Mouse (Mus musculus) stomach, postnatal 0 days (tissue): ENCODE measurements around the gene Arhgef10l. TPM values are rescaled to one million over a fixed set of nuclear protein-coding genes. Genes with fewer than 3 reads are reported as not detected.

Source experiments
- ATAC-seq: fragments of 200-750 bp; cut with Nextera tagmentation; 2 replicates; pipeline ENCODE4 v1.8.0; 2017; ENCODE audit not compliant: low FRiP score, low TSS enrichment
- DNase-seq: peaks from one replicate; pipeline ENCODE4 v3.0.0-alpha.2; 2016; ENCODE audit warnings: low spot score
- H3K27ac ChIP-seq: fragments of 300-500 bp; sonication (generic); replicated peaks from 2 replicates; pipeline ENCODE4 v1.5.1; 2014; ENCODE audit warnings: mild to moderate bottlenecking, control low read depth
- H3K27me3 ChIP-seq: fragments of 300-500 bp; sonication (generic); 2 replicates; pipeline ENCODE4 v1.6.1; 2014; ENCODE audit warnings: low read length; ENCODE audit not compliant: control insufficient read depth, insufficient read depth
- H3K36me3 ChIP-seq: fragments of 300-500 bp; sonication (generic); 2 replicates; pipeline ENCODE4 v1.6.1; 2014; ENCODE audit warnings: low read length, mixed read lengths; ENCODE audit not compliant: control insufficient read depth, insufficient read depth
- H3K4me1 ChIP-seq: fragments of 300-500 bp; sonication (generic); replicated peaks from 2 replicates; pipeline ENCODE4 v1.6.1; 2014; ENCODE audit warnings: antibody characterized with exemption; ENCODE audit not compliant: control insufficient read depth, insufficient read depth
- H3K4me2 ChIP-seq: fragments of 300-500 bp; sonication (generic); replicated peaks from 2 replicates; pipeline ENCODE4 v1.6.1; 2014; ENCODE audit warnings: low read depth, mild to moderate bottlenecking, control low read depth, moderate library complexity
- H3K4me3 ChIP-seq: fragments of 300-500 bp; sonication (generic); 2 replicates; pipeline ENCODE4 v1.5.1; 2014; ENCODE audit warnings: low read depth, low read length, control low read depth
- H3K9ac ChIP-seq: fragments of 300-500 bp; sonication (generic); 2 replicates; pipeline ENCODE4 v1.6.1; 2014; ENCODE audit warnings: mild to moderate bottlenecking, low read length, control low read depth, mixed read lengths
- H3K9me3 ChIP-seq: fragments of 300-500 bp; sonication (generic); 2 replicates; pipeline ENCODE4 v1.6.1; 2016; ENCODE audit warnings: low read length; ENCODE audit not compliant: control insufficient read depth
- CTCF ChIP-seq: IDR thresholded peaks from 2 replicates; pipeline ENCODE4 v1.5.1; 2016; ENCODE audit warnings: antibody characterized with exemption, low read depth, mild to moderate bottlenecking, moderate library complexity
- EP300 ChIP-seq: optimal IDR thresholded peaks from 2 replicates; pipeline ENCODE3; 2016; ENCODE audit warnings: antibody characterized with exemption
- WGBS: fragments of 180-500 bp; shearing (Covaris S2); extraction: QIAGEN DNeasy Blood & Tissue Kit; methylation state at CpG from one replicate; pipeline ENCODE4 v1.1.7; 2014; 5-methylcytosine and 5-hydroxymethylcytosine counted together
- microRNA-seq: library from miRNA; unstranded; fragments of <30 nt; microRNA quantifications from one replicate; pipeline ENCODE4, GENCODE M21; 2016
- polyA plus RNA-seq: library from polyadenylated mRNA; unstranded; fragments of >200 nt; fragmentation: Nextera tagmentation; extraction: Ambion mirVana; gene quantifications from 2 replicates; pipeline ENCODE4 v1.2.1, GENCODE M21; 2015

The Arhgef10l gene
- polyA plus RNA-seq, 1 experiment from 2014 or later, result 11.3 TPM

DNA sequence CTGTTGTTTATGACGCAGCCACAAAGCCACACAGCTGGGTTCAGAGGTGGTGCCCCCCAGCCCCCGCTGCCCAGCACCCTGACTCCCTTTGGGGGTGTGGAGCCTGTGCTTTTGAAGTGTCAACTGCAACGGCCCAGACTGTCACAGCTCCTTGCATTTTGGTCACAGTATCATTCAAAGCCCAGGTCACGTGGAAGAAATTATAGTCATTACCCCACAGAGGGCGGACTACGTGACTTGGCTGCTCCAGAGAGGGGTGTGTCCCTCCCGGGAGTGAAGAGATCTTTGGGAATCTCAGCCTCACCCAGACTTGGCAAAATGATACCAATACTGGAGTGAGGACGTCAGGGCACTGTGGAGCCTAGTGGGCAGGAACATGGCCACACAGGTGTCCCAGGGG, 190.6 kb downstream of the Arhgef10l start:
- WGBS, result 67% methylated on average over 8 of the region's 8 CpGs
- no peaks in the 10 kb centered on the region for H3K36me3 ChIP-seq
- TF ChIP-seq CTCF (no peak), EP300 (no peak)

GRCm38 (mm10) chr4:140469760-140470452, 195.9 kb downstream of the Arhgef10l start:
- Histone ChIP-seq H3K9ac (no peak overlapping the region), H3K4me3 (no peak overlapping the region), H3K27me3 (no peaks in the 10 kb centered on the region), H3K27ac (no peak overlapping the region), H3K4me1 (no peaks in the 10 kb centered on the region), H3K36me3 (no peaks in the 10 kb centered on the region), H3K9me3 (no peaks in the 10 kb centered on the region), H3K4me2 (no peak overlapping the region)
- 64% methylated on average over 13 of the region's 13 CpGs for WGBS
- ATAC-seq, result no peak
- DNase-seq, result no peak
- TF ChIP-seq CTCF, result no peak
- TF ChIP-seq EP300, result no peak

More for the DNA sequence above, 190.6 kb downstream of the Arhgef10l start:
- no peak overlapping the region for H3K4me2 ChIP-seq
- H3K27ac ChIP-seq, result no peak overlapping the region
- no peak overlapping the region for H3K4me3 ChIP-seq
- H3K9me3 ChIP-seq, result no peaks in the 10 kb centered on the region
- H3K27me3 ChIP-seq, result no peaks in the 10 kb centered on the region
- H3K4me1 ChIP-seq, result no peaks in the 10 kb centered on the region
- DNase-seq (no peak), ATAC-seq (no peak)
- H3K9ac ChIP-seq, result no peak overlapping the region

- no peak overlapping the region for H3K27ac ChIP-seq
- no peak for DNase-seq
- ATAC-seq, result no peak
Observed at GRCm38 (mm10) chr4:140467254-140467791, 198.5 kb downstream of the Arhgef10l start.

More at GRCm38 (mm10) chr4:140467254-140467791, 198.5 kb downstream of the Arhgef10l start:
- H3K36me3 ChIP-seq, result no peaks in the 10 kb centered on the region
- H3K27me3 ChIP-seq, result no peaks in the 10 kb centered on the region
- 66% methylated on average over 17 of the region's 17 CpGs for WGBS
- H3K9ac ChIP-seq, result no peak overlapping the region
- H3K4me3 ChIP-seq, result no peak overlapping the region
- no peak overlapping the region for H3K4me2 ChIP-seq
- no peaks in the 10 kb centered on the region for H3K9me3 ChIP-seq
- H3K4me1 ChIP-seq, result no peaks in the 10 kb centered on the region
- TF ChIP-seq EP300, result no peak

Small RNA genes lying within 50 kb of the gene (microRNA-seq; reads per million reads assigned to microRNA genes)
- gene Gm23045, result not detected

Other genes starting within 250 kb of the Arhgef10l start
- 18.9 and 20.4 TPM in 2 replicates for gene Rcc2, start 34.5 kb upstream of the Arhgef10l start, polyA plus RNA-seq
- gene Padi6, start 76.6 kb upstream of the Arhgef10l start, polyA plus RNA-seq, result not detected in 2 replicates
- 0.23 and 0.27 TPM in 2 replicates for gene Padi4, start 108.2 kb upstream of the Arhgef10l start, polyA plus RNA-seq
- 0.02 TPM in 1 of 2 replicates, not detected in the other for gene Padi3, start 144.6 kb upstream of the Arhgef10l start, polyA plus RNA-seq
- gene Padi1, start 179.8 kb upstream of the Arhgef10l start, polyA plus RNA-seq, result 1.3 and 2.1 TPM in 2 replicates
- gene Padi2, start 240.3 kb upstream of the Arhgef10l start, polyA plus RNA-seq, result 0.64 and 0.69 TPM in 2 replicates